Mouse (Mus musculus) liver, embryonic 16.5 days (tissue): ENCODE measurements around the gene Olfr1220. TPM values are rescaled to one million over a fixed set of nuclear protein-coding genes. Genes with fewer than 3 reads are reported as not detected.

Source experiments
- polyA plus RNA-seq: library from polyadenylated mRNA; unstranded; fragments of >200 nt; fragmentation: Nextera tagmentation; extraction: Ambion mirVana; gene quantifications from 2 replicates; pipeline ENCODE4 v1.2.1, GENCODE M21; 2015

Olfr1220 gene
- polyA plus RNA-seq, 1 experiment from 2014 or later, result not detected

Other genes starting within 250 kb of the Olfr1220 start
- gene Olfr1206, start 243.6 kb downstream of the Olfr1220 start, polyA plus RNA-seq, result not detected in 2 replicates
- not detected in 2 replicates for gene Olfr1208, start 204.5 kb downstream of the Olfr1220 start, polyA plus RNA-seq
- gene Olfr1209, start 191.7 kb downstream of the Olfr1220 start, polyA plus RNA-seq, result not detected in 2 replicates
- not detected in 2 replicates for gene Olfr1211, start 168.7 kb downstream of the Olfr1220 start, polyA plus RNA-seq
- not detected in 2 replicates for gene Olfr1212, start 152.9 kb downstream of the Olfr1220 start, polyA plus RNA-seq
- not detected in 2 replicates for gene Gm13762, start 126.6 kb downstream of the Olfr1220 start, polyA plus RNA-seq
- gene Olfr1214, start 114.2 kb downstream of the Olfr1220 start, polyA plus RNA-seq, result not detected in 2 replicates
- not detected in 2 replicates for gene Olfr1215, start 99.9 kb downstream of the Olfr1220 start, polyA plus RNA-seq
- gene Olfr1216, start 88.5 kb downstream of the Olfr1220 start, polyA plus RNA-seq, result not detected in 2 replicates
- gene Olfr1217, start 74.8 kb downstream of the Olfr1220 start, polyA plus RNA-seq, result not detected in 2 replicates
- gene Olfr1218, start 45.6 kb downstream of the Olfr1220 start, polyA plus RNA-seq, result not detected in 2 replicates
- not detected in 2 replicates for gene Olfr1219, start 23.3 kb downstream of the Olfr1220 start, polyA plus RNA-seq
- gene Olfr1221, start 10.4 kb upstream of the Olfr1220 start, polyA plus RNA-seq, result not detected in 2 replicates
- gene Olfr1222, start 26.2 kb upstream of the Olfr1220 start, polyA plus RNA-seq, result not detected in 2 replicates
- gene Olfr1223, start 44.7 kb upstream of the Olfr1220 start, polyA plus RNA-seq, result not detected in 2 replicates
- gene Olfr1224-ps1, start 57.3 kb upstream of the Olfr1220 start, polyA plus RNA-seq, result not detected in 2 replicates
- not detected in 2 replicates for gene Olfr1225, start 67.8 kb upstream of the Olfr1220 start, polyA plus RNA-seq
- not detected in 2 replicates for gene Olfr1226, start 93.2 kb upstream of the Olfr1220 start, polyA plus RNA-seq
- gene Olfr1228, start 147.2 kb upstream of the Olfr1220 start, polyA plus RNA-seq, result not detected in 2 replicates
- not detected in 2 replicates for gene Olfr1229, start 181.2 kb upstream of the Olfr1220 start, polyA plus RNA-seq
- not detected in 2 replicates for gene Olfr1230, start 190.4 kb upstream of the Olfr1220 start, polyA plus RNA-seq
- not detected in 2 replicates for gene Olfr1231, start 200.2 kb upstream of the Olfr1220 start, polyA plus RNA-seq
- not detected in 2 replicates for gene Olfr1232, start 222.8 kb upstream of the Olfr1220 start, polyA plus RNA-seq
- gene Olfr1233, start 235.6 kb upstream of the Olfr1220 start, polyA plus RNA-seq, result not detected in 2 replicates